Mouse (Mus musculus) testis, adult 2 months (tissue): ENCODE data around the gene Apod.

Source experiments
- CTCF ChIP-seq: fragments of 200-500 bp; IDR thresholded peaks from 2 replicates; pipeline ENCODE4 v1.5.1; 2012; ENCODE audit warnings: low read depth, mild to moderate bottlenecking, inconsistent platforms, low read length, moderate library complexity; ENCODE audit not compliant: control insufficient read depth, insufficient read depth, insufficient replicate concordance
- POLR2A ChIP-seq: fragments of 200-500 bp; IDR thresholded peaks from 2 replicates; pipeline ENCODE4 v1.6.1; 2012; ENCODE audit warnings: low read depth, mild to moderate bottlenecking, inconsistent platforms, low read length, moderate library complexity; ENCODE audit not compliant: control insufficient read depth

GRCm38 (mm10) chr16:31318418-31318817 lies 3.8 kb upstream of the Apod start:
- TF ChIP-seq CTCF (no peak), POLR2A (no peak)
